Mouse (Mus musculus): ENCODE measurements around the gene Emc1. TPM values are rescaled to one million over a fixed set of nuclear protein-coding genes. Genes with fewer than 3 reads are reported as not detected.

Gene Emc1
- polyA plus RNA-seq, 1 experiment = 13.6 TPM

GRCm38 (mm10) chr4:139311707-139312106, 40.7 kb upstream of the Emc1 start:
- Histone ChIP-seq H3K36me3 (ENCODE audit: control insufficient read depth, insufficient read depth, low read length) (peaks cover 27% of the 10 kb centered on the region), H3K27me3 (ENCODE audit: control insufficient read depth, insufficient read depth, low read length) (no peaks in the 10 kb centered on the region), H3K4me1 (ENCODE audit: control insufficient read depth, insufficient read depth, insufficient read length, low read length) (peaks cover 5% of the 10 kb centered on the region; the same call in 1 of the 2 replicates), H3K27ac (ENCODE audit: insufficient read depth, low read depth, low read length) (peak overlapping the region; percentile 96), H3K4me3 (ENCODE audit: low read depth, low read length) (peak overlapping the region; percentile 96)
- TF ChIP-seq CTCF (IDR thresholded peaks at IDR 0.05; ENCODE audit: extremely low read depth, insufficient read length, insufficient replicate concordance, low read depth, low read length) = no peak; the same call in 1 of the 2 replicates
- no peak for TF ChIP-seq POLR2A (IDR thresholded peaks at IDR 0.05; ENCODE audit: low read depth, low read length)
- WGBS = 11% methylated on average over 14 of the region's 14 CpGs

- Histone ChIP-seq H3K36me3 (ENCODE audit: control insufficient read depth, insufficient read depth, low read length) (peaks cover 33% of the 10 kb centered on the region), H3K4me3 (ENCODE audit: low read depth, low read length) (no peak overlapping the region), H3K27me3 (ENCODE audit: control insufficient read depth, insufficient read depth, low read length) (no peaks in the 10 kb centered on the region), H3K4me1 (ENCODE audit: control insufficient read depth, insufficient read depth, insufficient read length, low read length) (peaks cover 5% of the 10 kb centered on the region; the same call in 1 of the 2 replicates), H3K27ac (ENCODE audit: insufficient read depth, low read depth, low read length) (no peak overlapping the region)
- TF ChIP-seq POLR2A (IDR thresholded peaks at IDR 0.05; ENCODE audit: low read depth, low read length) (no peak), CTCF (IDR thresholded peaks at IDR 0.05; ENCODE audit: extremely low read depth, insufficient read length, insufficient replicate concordance, low read depth, low read length) (peak; percentile 45; the same call in 1 of the 2 replicates)
- 60% methylated on average over 4 of the region's 4 CpGs for WGBS
Measured at GRCm38 (mm10) chr4:139312632-139313031, 39.8 kb upstream of the Emc1 start.

- WGBS = 87% methylated on average over 11 of the region's 11 CpGs
- peaks cover 49% of the 10 kb centered on the region for H3K36me3 ChIP-seq (ENCODE audit: control insufficient read depth, insufficient read depth, low read length)
- no peaks in the 10 kb centered on the region for H3K4me1 ChIP-seq (ENCODE audit: control insufficient read depth, insufficient read depth, insufficient read length, low read length)
- no peaks in the 10 kb centered on the region for H3K27me3 ChIP-seq (ENCODE audit: control insufficient read depth, insufficient read depth, low read length)
- H3K4me3 ChIP-seq (ENCODE audit: low read depth, low read length) = no peak overlapping the region
- TF ChIP-seq CTCF (IDR thresholded peaks at IDR 0.05; ENCODE audit: extremely low read depth, insufficient read length, insufficient replicate concordance, low read depth, low read length) (no peak), POLR2A (IDR thresholded peaks at IDR 0.05; ENCODE audit: low read depth, low read length) (no peak)
- no peak overlapping the region for H3K27ac ChIP-seq (ENCODE audit: insufficient read depth, low read depth, low read length)
Measured at GRCm38 (mm10) chr4:139318449-139318848, 33.9 kb upstream of the Emc1 start.

- Histone ChIP-seq H3K4me1 (ENCODE audit: control insufficient read depth, insufficient read depth, insufficient read length, low read length) (no peaks in the 10 kb centered on the region), H3K27ac (ENCODE audit: insufficient read depth, low read depth, low read length) (no peak overlapping the region), H3K36me3 (ENCODE audit: control insufficient read depth, insufficient read depth, low read length) (peaks cover 39% of the 10 kb centered on the region), H3K27me3 (ENCODE audit: control insufficient read depth, insufficient read depth, low read length) (no peaks in the 10 kb centered on the region), H3K4me3 (ENCODE audit: low read depth, low read length) (no peak overlapping the region)
- WGBS = 93% methylated on average over 4 of the region's 4 CpGs
- TF ChIP-seq CTCF (IDR thresholded peaks at IDR 0.05; ENCODE audit: extremely low read depth, insufficient read length, insufficient replicate concordance, low read depth, low read length) = no peak
- no peak for TF ChIP-seq POLR2A (IDR thresholded peaks at IDR 0.05; ENCODE audit: low read depth, low read length)
Measured at GRCm38 (mm10) chr4:139319740-139320139, 32.6 kb upstream of the Emc1 start.

- peak; percentile 63; the same call in 1 of the 2 replicates for TF ChIP-seq CTCF (IDR thresholded peaks at IDR 0.05; ENCODE audit: extremely low read depth, insufficient read length, insufficient replicate concordance, low read depth, low read length)
- TF ChIP-seq POLR2A (IDR thresholded peaks at IDR 0.05; ENCODE audit: low read depth, low read length) = no peak
- 3% methylated on average over 10 of the region's 10 CpGs for WGBS
- H3K4me1 ChIP-seq (ENCODE audit: control insufficient read depth, insufficient read depth, insufficient read length, low read length) = no peaks in the 10 kb centered on the region
- peak overlapping the region; percentile 61 for H3K4me3 ChIP-seq (ENCODE audit: low read depth, low read length)
- H3K27me3 ChIP-seq (ENCODE audit: control insufficient read depth, insufficient read depth, low read length) = no peaks in the 10 kb centered on the region
- no peak overlapping the region for H3K27ac ChIP-seq (ENCODE audit: insufficient read depth, low read depth, low read length)
- H3K36me3 ChIP-seq (ENCODE audit: control insufficient read depth, insufficient read depth, low read length) = no peaks in the 10 kb centered on the region
Measured at GRCm38 (mm10) chr4:139330605-139331004, 21.8 kb upstream of the Emc1 start.

GRCm38 (mm10) chr4:139334631-139335295, 17.6 kb upstream of the Emc1 start:
- TF ChIP-seq POLR2A (IDR thresholded peaks at IDR 0.05; ENCODE audit: low read depth, low read length) = no peak
- no peak for TF ChIP-seq CTCF (IDR thresholded peaks at IDR 0.05; ENCODE audit: extremely low read depth, insufficient read length, insufficient replicate concordance, low read depth, low read length)
- H3K4me1 ChIP-seq (ENCODE audit: control insufficient read depth, insufficient read depth, insufficient read length, low read length) = 0 out of 2 replicates have a peak, but pooled peaks cover 3% of the 10 kb centered on the region
- H3K27ac ChIP-seq (ENCODE audit: insufficient read depth, low read depth, low read length) = no peak overlapping the region
- H3K4me3 ChIP-seq (ENCODE audit: low read depth, low read length) = no peak overlapping the region
- WGBS = 23% methylated on average over 7 of the region's 9 CpGs
- H3K36me3 ChIP-seq (ENCODE audit: control insufficient read depth, insufficient read depth, low read length) = no peaks in the 10 kb centered on the region
- H3K27me3 ChIP-seq (ENCODE audit: control insufficient read depth, insufficient read depth, low read length) = no peaks in the 10 kb centered on the region

GRCm38 (mm10) chr4:139335507-139335906, 16.9 kb upstream of the Emc1 start:
- 23% methylated on average over 7 of the region's 7 CpGs for WGBS
- H3K36me3 ChIP-seq (ENCODE audit: control insufficient read depth, insufficient read depth, low read length) = no peaks in the 10 kb centered on the region
- TF ChIP-seq POLR2A (IDR thresholded peaks at IDR 0.05; ENCODE audit: low read depth, low read length) (no peak), CTCF (IDR thresholded peaks at IDR 0.05; ENCODE audit: extremely low read depth, insufficient read length, insufficient replicate concordance, low read depth, low read length) (no peak)
- H3K4me3 ChIP-seq (ENCODE audit: low read depth, low read length) = no peak overlapping the region
- 0 out of 2 replicates have a peak, but pooled peaks cover 3% of the 10 kb centered on the region for H3K4me1 ChIP-seq (ENCODE audit: control insufficient read depth, insufficient read depth, insufficient read length, low read length)
- no peaks in the 10 kb centered on the region for H3K27me3 ChIP-seq (ENCODE audit: control insufficient read depth, insufficient read depth, low read length)
- no peak overlapping the region for H3K27ac ChIP-seq (ENCODE audit: insufficient read depth, low read depth, low read length)
